Mouse (Mus musculus) colon, adult 2 months (tissue): ENCODE measurements around the gene Sem1. TPM values are rescaled to one million over a fixed set of nuclear protein-coding genes. Genes with fewer than 3 reads are reported as not detected.

Experiments used
- polyA plus RNA-seq: library from polyadenylated mRNA; depleted of rRNA; stranded (reverse); fragments of >200 nt; gene quantifications from 2 replicates; pipeline ENCODE4 v1.2.3, GENCODE M21; 2012; rRNA removed

Gene Sem1
- polyA plus RNA-seq: 15.7 and 17.4 TPM in 2 replicates

DNA sequence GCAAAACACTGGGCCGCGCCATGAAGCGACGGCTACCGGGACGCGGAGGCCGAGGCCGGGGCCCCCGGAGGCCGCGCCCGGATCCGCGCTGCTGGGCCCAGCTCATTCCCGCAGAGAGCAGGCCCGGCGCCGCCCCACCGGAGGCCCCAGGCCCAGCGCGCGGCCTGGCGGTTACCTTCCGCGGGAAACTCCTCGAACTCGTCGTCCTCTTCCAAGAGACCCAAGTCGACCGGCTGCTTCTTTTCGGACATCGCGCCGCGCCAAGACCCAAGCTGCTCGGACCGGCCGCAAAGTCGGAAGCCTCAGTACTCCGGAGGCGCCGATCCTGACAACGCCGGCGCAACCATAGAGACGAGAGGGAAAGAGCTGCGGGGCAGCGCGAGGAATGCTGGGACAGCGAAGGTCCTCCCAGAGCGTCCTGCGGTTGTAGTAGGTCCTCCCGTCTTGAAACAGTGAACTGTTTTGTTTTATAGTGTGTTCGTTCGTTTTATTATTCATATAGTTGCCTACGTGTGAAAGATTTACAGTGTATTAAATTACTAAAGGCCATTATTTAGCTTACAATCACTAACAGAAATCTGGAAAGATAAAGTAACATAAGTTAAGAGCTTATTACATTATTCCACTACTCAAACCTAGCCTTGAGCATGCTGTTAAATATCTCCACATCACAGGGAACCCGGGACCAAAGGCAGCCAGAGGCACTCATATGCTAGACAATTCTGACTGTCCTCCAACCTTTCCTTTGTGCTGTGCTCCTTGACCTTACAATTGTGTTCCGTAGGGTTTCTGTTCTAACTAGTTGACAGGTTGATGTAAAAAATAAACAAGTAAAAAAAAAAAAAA, at the start of gene Sem1:
TSS of gene Sem1 (minus strand) at position 360 of the 846 bp plus-strand sequence.

